Mouse (Mus musculus) midbrain, embryonic 12.5 days (tissue): Measurements from ENCODE around the gene Rpl26. TPM values are rescaled to one million over a fixed set of nuclear protein-coding genes. Genes with fewer than 3 reads are reported as not detected.
A peak's percentile ranks its signal among the peaks of the same experiment; 100 is the strongest.
"Not testable (repeated sequence)": the region's sequence is repeated elsewhere in the genome, so short reads cannot be mapped to it uniquely, and the experiment has no call there.

Experiments
- ATAC-seq: fragments of 200-750 bp; cut with Nextera tagmentation; 2 replicates; pipeline ENCODE4 v1.8.0; 2017; ENCODE audit warnings: low read depth, moderate TSS enrichment, moderate library complexity; ENCODE audit not compliant: low FRiP score
- H3K27ac ChIP-seq: fragments of 300-500 bp; sonication (generic); replicated peaks from 2 replicates; pipeline ENCODE4 v1.5.1; 2016; ENCODE audit warnings: mild to moderate bottlenecking
- H3K27me3 ChIP-seq: fragments of 300-500 bp; sonication (generic); 2 replicates; pipeline ENCODE4 v1.6.1; 2016; ENCODE audit warnings: mild to moderate bottlenecking
- H3K36me3 ChIP-seq: fragments of 300-500 bp; sonication (generic); 2 replicates; pipeline ENCODE4 v1.6.1; 2016
- H3K4me1 ChIP-seq: fragments of 300-500 bp; sonication (generic); 2 replicates; pipeline ENCODE4 v1.6.1; 2016
- H3K4me2 ChIP-seq: fragments of 300-500 bp; sonication (generic); replicated peaks from 2 replicates; pipeline ENCODE4 v1.6.1; 2016; ENCODE audit warnings: mild to moderate bottlenecking, moderate library complexity
- H3K4me3 ChIP-seq: fragments of 300-500 bp; sonication (generic); 2 replicates; pipeline ENCODE4 v1.5.1; 2016; ENCODE audit warnings: mild to moderate bottlenecking
- H3K9ac ChIP-seq: fragments of 300-500 bp; sonication (generic); replicated peaks from 2 replicates; pipeline ENCODE4 v1.6.1; 2016; ENCODE audit warnings: mild to moderate bottlenecking, moderate library complexity
- H3K9me3 ChIP-seq: fragments of 300-500 bp; sonication (generic); 2 replicates; pipeline ENCODE4 v1.6.1; 2016; ENCODE audit warnings: mild to moderate bottlenecking
- WGBS: fragments of 180-500 bp; shearing (Covaris S2); methylation state at CpG from one replicate; pipeline ENCODE4 v1.1.7; 2016; 5-methylcytosine and 5-hydroxymethylcytosine counted together
- polyA plus RNA-seq: library from polyadenylated mRNA; unstranded; fragments of >200 nt; fragmentation: Nextera tagmentation; extraction: Ambion mirVana; gene quantifications from 2 replicates; pipeline ENCODE4 v1.2.1, GENCODE M21; 2016

Rpl26 gene
- polyA plus RNA-seq, 1 experiment from 2014 or later = 743 TPM

GRCm38 (mm10) chr11:68924749-68925148 is 23.4 kb downstream of the Rpl26 start:
- Histone ChIP-seq H3K4me2 (no peak overlapping the region), H3K4me3 (no peak overlapping the region), H3K27me3 (no peaks in the 10 kb centered on the region), H3K9me3 (no peaks in the 10 kb centered on the region), H3K36me3 (no peaks in the 10 kb centered on the region), H3K27ac (no peak overlapping the region), H3K4me1 (no peaks in the 10 kb centered on the region), H3K9ac (no peak overlapping the region)
- ATAC-seq = no peak
- WGBS = 75% methylated on average over 2 of the region's 2 CpGs

GRCm38 (mm10) chr11:68926981-68927380 is 25.6 kb downstream of the Rpl26 start, which contains the start of gene Odf4:
Gene Odf4 (minus strand): TSS chr11:68927081.
- 69% methylated on average over 3 of the region's 3 CpGs for WGBS
- ATAC-seq = no peak
- Histone ChIP-seq H3K9ac (no peak within 1 kb of the TSS), H3K4me2 (no peak within 1 kb of the TSS), H3K4me3 (no peak within 1 kb of the TSS), H3K9me3 (no peaks in the 10 kb centered on the region), H3K36me3 (no peaks in the 10 kb centered on the region), H3K27me3 (no peaks in the 10 kb centered on the region), H3K4me1 (no peaks in the 10 kb centered on the region), H3K27ac (no peak within 1 kb of the TSS)

- Histone ChIP-seq H3K9ac (no peak overlapping the region), H3K27me3 (no peaks in the 10 kb centered on the region), H3K4me3 (no peak overlapping the region), H3K4me2 (no peak overlapping the region), H3K27ac (no peak overlapping the region), H3K36me3 (no peaks in the 10 kb centered on the region), H3K9me3 (no peaks in the 10 kb centered on the region), H3K4me1 (no peaks in the 10 kb centered on the region)
- WGBS = 87% methylated on average over 6 of the region's 6 CpGs
- ATAC-seq = no peak
Measured at GRCm38 (mm10) chr11:68929947-68930346, 28.6 kb downstream of the Rpl26 start.

DNA sequence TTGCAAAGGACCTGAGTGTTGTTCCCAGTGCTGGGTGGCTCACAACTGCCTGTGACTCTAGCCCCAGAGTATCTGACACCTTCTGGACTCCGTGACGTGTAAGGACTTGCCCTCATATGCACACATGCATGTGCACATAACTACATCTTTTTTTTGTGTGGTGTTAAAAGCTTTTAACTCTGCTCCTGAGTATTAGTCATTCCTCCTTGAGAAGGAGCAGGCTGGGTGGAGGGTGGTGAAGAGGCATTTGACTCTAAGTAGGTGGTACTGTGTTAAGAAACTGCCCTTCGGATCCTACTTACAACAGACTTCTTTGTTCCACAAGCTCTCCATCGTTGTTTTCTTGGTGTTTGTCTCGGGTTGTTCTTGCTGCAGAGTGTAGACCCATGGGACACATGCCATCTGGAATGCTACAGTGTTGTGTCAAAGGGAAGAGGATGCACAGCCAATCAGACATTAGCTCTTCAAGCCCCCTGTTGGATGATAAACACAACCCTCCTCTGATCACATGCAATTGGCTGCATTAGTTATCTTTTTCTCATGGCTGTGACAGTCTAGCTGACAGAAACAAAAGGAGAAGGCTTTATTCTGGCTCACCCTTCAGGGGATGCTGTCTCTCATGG is 32.6 kb downstream of the Rpl26 start:
- H3K27me3 ChIP-seq = no peaks in the 10 kb centered on the region
- WGBS = 79% methylated on average over 5 of the region's 5 CpGs
- H3K9me3 ChIP-seq = no peaks in the 10 kb centered on the region
- no peak overlapping the region for H3K27ac ChIP-seq
- H3K36me3 ChIP-seq = no peaks in the 10 kb centered on the region
- H3K4me1 ChIP-seq = no peaks in the 10 kb centered on the region
- no peak for ATAC-seq
- H3K4me2 ChIP-seq = no peak overlapping the region
- H3K9ac ChIP-seq = no peak overlapping the region
- H3K4me3 ChIP-seq = no peak overlapping the region

- H3K27me3 ChIP-seq, H3K36me3 ChIP-seq, H3K9ac ChIP-seq, H3K4me1 ChIP-seq, H3K9me3 ChIP-seq, H3K27ac ChIP-seq, H3K4me3 ChIP-seq, H3K4me2 ChIP-seq, ATAC-seq: not testable (repeated sequence)
- 86% methylated on average over 4 of the region's 4 CpGs for WGBS
Measured at GRCm38 (mm10) chr11:68936951-68937350, 35.6 kb downstream of the Rpl26 start.

- Histone ChIP-seq H3K4me1 (peaks cover 5% of the 10 kb centered on the region), H3K27me3 (no peaks in the 10 kb centered on the region), H3K27ac (peak overlapping the region; percentile 63), H3K9ac (peak overlapping the region; percentile 67), H3K36me3 (no peaks in the 10 kb centered on the region), H3K9me3 (no peaks in the 10 kb centered on the region), H3K4me2 (peak overlapping the region; percentile 59), H3K4me3 (peak overlapping the region; percentile 50)
- ATAC-seq = peak; percentile 99
- 4% methylated on average over 16 of the region's 16 CpGs for WGBS
Measured at GRCm38 (mm10) chr11:68939451-68940304, 38.3 kb downstream of the Rpl26 start.

- H3K9me3 ChIP-seq = no peaks in the 10 kb centered on the region
- H3K27me3 ChIP-seq = no peaks in the 10 kb centered on the region
- H3K9ac ChIP-seq = peak overlapping the region; percentile 67
- H3K4me1 ChIP-seq = peaks cover 5% of the 10 kb centered on the region
- no peaks in the 10 kb centered on the region for H3K36me3 ChIP-seq
- 56% methylated on average over 4 of the region's 4 CpGs for WGBS
- peak overlapping the region; percentile 59 for H3K4me2 ChIP-seq
- H3K4me3 ChIP-seq = peak overlapping the region; percentile 50
- no peak for ATAC-seq
- no peak overlapping the region for H3K27ac ChIP-seq
Measured at GRCm38 (mm10) chr11:68940516-68940915, 39.1 kb downstream of the Rpl26 start.

DNA sequence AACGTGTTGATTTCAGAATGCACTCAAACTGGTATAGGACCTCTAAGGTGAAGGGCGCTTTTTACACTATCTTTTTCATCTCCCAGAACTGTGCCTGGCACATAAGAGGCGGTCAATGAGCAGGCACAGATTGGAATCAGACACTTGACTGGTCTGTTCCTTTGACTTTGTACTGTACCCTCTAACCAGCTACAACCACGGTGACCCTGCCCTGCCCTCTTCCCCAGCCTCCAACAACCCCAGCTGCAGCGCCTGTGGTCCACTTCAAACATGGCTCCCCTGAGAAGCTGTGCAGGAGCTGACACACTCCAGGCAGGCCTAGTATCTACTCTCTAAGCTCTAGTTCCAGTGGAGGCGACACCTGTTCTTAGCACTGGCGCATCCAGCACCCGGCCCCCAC is 41.3 kb downstream of the Rpl26 start:
- ATAC-seq = no peak
- Histone ChIP-seq H3K4me2 (no peak overlapping the region), H3K4me3 (no peak overlapping the region), H3K9me3 (no peaks in the 10 kb centered on the region), H3K27ac (no peak overlapping the region), H3K36me3 (no peaks in the 10 kb centered on the region), H3K27me3 (peaks cover 17% of the 10 kb centered on the region), H3K4me1 (peaks cover 9% of the 10 kb centered on the region), H3K9ac (no peak overlapping the region)
- 89% methylated on average over 8 of the region's 8 CpGs for WGBS

GRCm38 (mm10) chr11:68945245-68945644 is 43.9 kb downstream of the Rpl26 start:
- Histone ChIP-seq H3K27ac (no peak overlapping the region), H3K4me2 (no peak overlapping the region), H3K4me3 (no peak overlapping the region), H3K27me3 (peaks cover 26% of the 10 kb centered on the region), H3K4me1 (peaks cover 9% of the 10 kb centered on the region), H3K9me3 (no peaks in the 10 kb centered on the region), H3K36me3 (no peaks in the 10 kb centered on the region), H3K9ac (no peak overlapping the region)
- no peak for ATAC-seq
- 64% methylated on average over 2 of the region's 2 CpGs for WGBS

DNA sequence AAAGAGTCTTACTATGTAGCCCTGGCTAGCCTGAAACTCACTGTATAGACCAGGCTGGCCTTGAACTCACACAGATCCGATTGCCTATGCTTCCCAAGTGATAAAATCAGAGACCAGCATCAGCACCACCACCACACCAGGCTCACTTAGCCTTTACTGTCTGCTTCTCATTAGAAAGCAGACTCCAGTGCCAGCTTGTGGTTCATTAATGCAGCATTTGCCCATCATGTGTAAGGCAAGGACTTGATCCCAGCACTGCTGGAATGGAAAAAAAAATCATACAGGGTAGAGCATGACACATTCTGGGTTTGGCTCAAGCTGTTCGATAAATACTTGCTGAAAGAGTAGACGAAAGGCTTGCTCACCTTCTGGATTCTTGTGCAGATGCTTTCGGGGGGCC is 44.6 kb downstream of the Rpl26 start:
- Histone ChIP-seq H3K27ac (no peak overlapping the region), H3K9ac (no peak overlapping the region), H3K36me3 (no peaks in the 10 kb centered on the region), H3K9me3 (no peaks in the 10 kb centered on the region), H3K27me3 (peaks cover 27% of the 10 kb centered on the region), H3K4me1 (peaks cover 4% of the 10 kb centered on the region; the same call in 1 of the 2 replicates), H3K4me2 (no peak overlapping the region), H3K4me3 (no peak overlapping the region)
- ATAC-seq = no peak
- 87% methylated on average over 4 of the region's 4 CpGs for WGBS

- no peaks in the 10 kb centered on the region for H3K9me3 ChIP-seq
- WGBS = 15% methylated on average over 16 of the region's 16 CpGs
- no peak for ATAC-seq
- H3K4me2 ChIP-seq = peak overlapping the region; percentile 38
- peak overlapping the region; percentile 46; the same call in 1 of the 2 replicates for H3K27ac ChIP-seq
- peak overlapping the region; percentile 31; the same call in 1 of the 2 replicates for H3K9ac ChIP-seq
- H3K4me3 ChIP-seq = peak overlapping the region; percentile 27
- H3K36me3 ChIP-seq = no peaks in the 10 kb centered on the region
- H3K4me1 ChIP-seq = peaks cover 4% of the 10 kb centered on the region; the same call in 1 of the 2 replicates
- peaks cover 36% of the 10 kb centered on the region for H3K27me3 ChIP-seq
Measured at GRCm38 (mm10) chr11:68946806-68947440, 45.5 kb downstream of the Rpl26 start.

- H3K9ac ChIP-seq = no peak overlapping the region
- H3K4me1 ChIP-seq = peaks cover 4% of the 10 kb centered on the region; the same call in 1 of the 2 replicates
- peak overlapping the region; percentile 27 for H3K4me3 ChIP-seq
- H3K27me3 ChIP-seq = peaks cover 42% of the 10 kb centered on the region
- peak overlapping the region; percentile 46 for H3K27ac ChIP-seq
- H3K9me3 ChIP-seq = no peaks in the 10 kb centered on the region
- H3K4me2 ChIP-seq = peak overlapping the region; percentile 38
- 7% methylated on average over 12 of the region's 12 CpGs for WGBS
- no peaks in the 10 kb centered on the region for H3K36me3 ChIP-seq
- ATAC-seq = no peak
Measured at GRCm38 (mm10) chr11:68947542-68947993, 46.2 kb downstream of the Rpl26 start.
